In genomic region chr4:108387681-108388253, GRCm38 (mm10) we compare ENCODE assay signal across 8 mouse cellular contexts. TPM values are rescaled to one million over a fixed set of nuclear protein-coding genes. Genes with fewer than 3 reads are reported as not detected.
DNase-seq lines count a peak whose midpoint lies in the region; ATAC-seq and TF ChIP-seq lines count a peak whose summit lies in the region.

No protein-coding gene starts in this region.

- H3K4me3 ChIP-seq in CH12.LX (replicated peaks in 1 of 3; ENCODE audit: low read depth in 2 of 3, low read length in 2 of 3, poor library complexity in 1 of 3), result peak overlapping the region in 2 of 3 experiments; percentile 11 to 48
- H3K4me3 ChIP-seq in forebrain, embryonic 10.5 days, result peak overlapping the region; percentile 45
- peak overlapping the region; percentile 48 for H3K4me3 ChIP-seq in heart, embryonic 15.5 days

- H3K27me3 ChIP-seq in CH12.LX (replicated peaks), result no peaks in the 10 kb centered on the region
- H3K27me3 ChIP-seq in forebrain, embryonic 10.5 days (ENCODE audit: poor library complexity, severe bottlenecking), result peaks cover 42% of the 10 kb centered on the region
- peaks cover 12% of the 10 kb centered on the region for H3K27me3 ChIP-seq in heart, embryonic 15.5 days

- no peaks in the 10 kb centered on the region for H3K79me2 ChIP-seq in CH12.LX (replicated peaks; ENCODE audit: control insufficient read depth, extremely low read depth, insufficient read depth, poor library complexity, severe bottlenecking)

- no peak for DNase-seq in CH12.LX (ENCODE audit: extremely low read depth)
- peak; percentile 18 to 49 for DNase-seq in adrenal gland, postnatal 4 days (ENCODE audit: low spot score in 2 of 2)
- peak; percentile 70 for DNase-seq in forebrain, embryonic 10.5 days (ENCODE audit: extremely low spot score, low spot score)
- peak; percentile 76 for DNase-seq in kidney, postnatal 14 days
- peak; percentile 91 for DNase-seq in lung, postnatal 10 days
- DNase-seq in ovary, postnatal 14 days (ENCODE audit: low spot score), result peak; percentile 59

- 9% methylated on average over 18 of the region's 18 CpGs for WGBS in forebrain, embryonic 10.5 days
- WGBS in heart, embryonic 15.5 days, result 3% methylated on average over 18 of the region's 18 CpGs

- no peak for TF ChIP-seq EP300 in CH12.LX (IDR thresholded peaks at IDR 0.05; ENCODE audit: low read length)

- TF ChIP-seq RAD21 in CH12.LX (IDR thresholded peaks at IDR 0.05; ENCODE audit: low read depth, low read length), result no peak

- H3K4me2 ChIP-seq in CH12.LX (ENCODE audit: insufficient read depth, low read depth, poor library complexity, severe bottlenecking), result peak overlapping the region; percentile 79
- H3K4me2 ChIP-seq in heart, embryonic 15.5 days, result peak overlapping the region; percentile 73

- TF ChIP-seq CTCF in CH12.LX (conservative IDR thresholded peaks at IDR 0.05 in 1 of 2, IDR thresholded peaks at IDR 0.05 in 1 of 2; ENCODE audit: low read depth in 2 of 2, low read length in 2 of 2), result no peak

- in situ Hi-C loops in CH12.LX (cut with MboI; ENCODE audit: low pct_ligation_motif_present, low pct_unique_long_range_greater_than_20kb, low sequenced_read_pairs), result no loop called here

- no peaks in the 10 kb centered on the region for H3K9me3 ChIP-seq in CH12.LX (replicated peaks; ENCODE audit: low read length)
- no peaks in the 10 kb centered on the region for H3K9me3 ChIP-seq in forebrain, embryonic 10.5 days
- H3K9me3 ChIP-seq in heart, embryonic 15.5 days (replicated peaks), result no peaks in the 10 kb centered on the region

- H3K4me1 ChIP-seq in CH12.LX (ENCODE audit: control insufficient read depth in 1 of 2, insufficient read depth in 2 of 2), result no peaks in the 10 kb centered on the region
- peaks cover 42% of the 10 kb centered on the region for H3K4me1 ChIP-seq in forebrain, embryonic 10.5 days
- peaks cover 26% of the 10 kb centered on the region for H3K4me1 ChIP-seq in heart, embryonic 15.5 days (replicated peaks)

- no peak overlapping the region for H3K27ac ChIP-seq in CH12.LX (ENCODE audit: insufficient read depth, low read depth)
- H3K27ac ChIP-seq in forebrain, embryonic 10.5 days, result peak overlapping the region; percentile 89
- peak overlapping the region; percentile 92 for H3K27ac ChIP-seq in heart, embryonic 15.5 days

- H3K36me3 ChIP-seq in CH12.LX (replicated peaks in 1 of 2; ENCODE audit: control insufficient read depth in 1 of 2, insufficient read depth in 1 of 2, low read length in 1 of 2), result no peaks in the 10 kb centered on the region
- H3K36me3 ChIP-seq in forebrain, embryonic 10.5 days (replicated peaks), result no peaks in the 10 kb centered on the region
- H3K36me3 ChIP-seq in heart, embryonic 15.5 days, result no peaks in the 10 kb centered on the region

- ATAC-seq in heart, embryonic 15.5 days (replicated peaks; ENCODE audit: insufficient number of reproducible peaks, insufficient read depth, low FRiP score, low read depth), result peak; percentile 85
- ATAC-seq in inflammation-experienced regulatory T-cells, adult 6 months, result no peak

- peak overlapping the region; percentile 7; the same call in 1 of the 2 replicates for H3K9ac ChIP-seq in CH12.LX (ENCODE audit: insufficient read depth, low read depth)
- H3K9ac ChIP-seq in heart, embryonic 15.5 days, result peak overlapping the region; percentile 61

- TF ChIP-seq POLR2A in CH12.LX (IDR thresholded peaks at IDR 0.05; ENCODE audit: low read depth, low read length), result no peak

- dilution Hi-C loops in CH12.LX (cut with MboI; ENCODE audit: extremely low pct_ligation_motif_present, extremely low pct_unique_long_range_greater_than_20kb, low sequenced_read_pairs), result no loop called here

TF ChIP-seq in CH12.LX, 34 proteins besides CTCF, POLR2A, EP300 and RAD21:
- TF ChIP-seq MXI1 (IDR thresholded peaks at IDR 0.05; ENCODE audit: low read depth, low read length) (no peak), TCF12 (IDR thresholded peaks at IDR 0.05; ENCODE audit: low read depth, low read length) (no peak), RCOR1 (conservative IDR thresholded peaks at IDR 0.05; ENCODE audit: low read depth, low read length) (no peak), TBP (conservative IDR thresholded peaks at IDR 0.05; ENCODE audit: low read depth, low read length) (no peak), GABPA (IDR thresholded peaks at IDR 0.05; ENCODE audit: insufficient replicate concordance, low read depth, low read length) (no peak), BHLHE40 (IDR thresholded peaks at IDR 0.05; ENCODE audit: low read depth, low read length) (no peak), MAFK (IDR thresholded peaks at IDR 0.05; ENCODE audit: insufficient replicate concordance, low read length) (no peak), NELFE (IDR thresholded peaks at IDR 0.05; ENCODE audit: low read depth, low read length) (no peak), MAZ (IDR thresholded peaks at IDR 0.05; ENCODE audit: low read depth, low read length) (no peak), SIN3A (IDR thresholded peaks at IDR 0.05; ENCODE audit: low read length) (no peak)

RNA-seq across cellular contexts. Expression of gene Shisal2a, which starts 4.6 kb away (rescaled TPM):
- total RNA-seq in CH12.LX (2012; rRNA removed), result not detected in 2 replicates
- total RNA-seq in CH12.LX (2014; rRNA removed), result not detected in 2 replicates
- polyA plus RNA-seq in CH12.LX (2012; ENCODE audit: insufficient read length, low read depth), result not detected in 2 replicates
- total RNA-seq in adrenal gland, postnatal 4 days (2021), result 1 to 10 TPM; 6.9 to 7.6 TPM
- 1.7 and 1.8 TPM in 2 replicates for polyA plus RNA-seq in forebrain, embryonic 10.5 days (2016; fragmentation: Nextera tagmentation; extraction: Ambion mirVana)
- polyA plus RNA-seq in heart, embryonic 15.5 days (2015; fragmentation: Nextera tagmentation; extraction: Ambion mirVana), result 1.2 and 1.3 TPM in 2 replicates
- polyA plus RNA-seq in inflammation-experienced regulatory T-cells, adult 6 months (2017; shearing (Covaris generic)), result not detected

RNA-seq across cellular contexts. Expression of gene Gpx7, which starts 19.0 kb away (rescaled TPM):
- total RNA-seq in CH12.LX (2012; rRNA removed) (not detected in 2 replicates), CH12.LX (2014; rRNA removed) (not detected in 2 replicates)
- polyA plus RNA-seq in CH12.LX (2012; ENCODE audit: insufficient read length, low read depth), result not detected in 2 replicates
- total RNA-seq in adrenal gland, postnatal 4 days (2021), result 10 to 100 TPM; 25.0 to 31.1 TPM
- 30.5 and 34.8 TPM in 2 replicates for polyA plus RNA-seq in forebrain, embryonic 10.5 days (2016; fragmentation: Nextera tagmentation; extraction: Ambion mirVana)
- 60.4 and 60.6 TPM in 2 replicates for polyA plus RNA-seq in heart, embryonic 15.5 days (2015; fragmentation: Nextera tagmentation; extraction: Ambion mirVana)
- polyA plus RNA-seq in inflammation-experienced regulatory T-cells, adult 6 months (2017; shearing (Covaris generic)), result 1 to 10 TPM in 2 of 3 experiments, under 1 TPM in 1; 0.83 to 3.8 (median 2.5) TPM

RNA-seq across cellular contexts. Expression of gene Coa7, which starts 59.8 kb away (rescaled TPM):
- total RNA-seq in CH12.LX (2012; rRNA removed) (24.2 and 27.0 TPM in 2 replicates), CH12.LX (2014; rRNA removed) (18.7 and 23.5 TPM in 2 replicates)
- polyA plus RNA-seq in CH12.LX (2012; ENCODE audit: insufficient read length, low read depth), result 73.8 and 74.3 TPM in 2 replicates
- total RNA-seq in adrenal gland, postnatal 4 days (2021), result 10 to 100 TPM; 58.6 to 59.5 TPM
- 73.6 and 79.3 TPM in 2 replicates for polyA plus RNA-seq in forebrain, embryonic 10.5 days (2016; fragmentation: Nextera tagmentation; extraction: Ambion mirVana)
- 41.2 and 48.0 TPM in 2 replicates for polyA plus RNA-seq in heart, embryonic 15.5 days (2015; fragmentation: Nextera tagmentation; extraction: Ambion mirVana)
- polyA plus RNA-seq in inflammation-experienced regulatory T-cells, adult 6 months (2017; shearing (Covaris generic)), result 10 to 100 TPM; 16.1 to 26.8 (median 22.9) TPM
